Mouse (Mus musculus) forebrain, postnatal 0 days (tissue): ENCODE measurements around the gene Hdac11. TPM values are rescaled to one million over a fixed set of nuclear protein-coding genes. Genes with fewer than 3 reads are reported as not detected.
A peak's percentile ranks its signal among the peaks of the same experiment; 100 is the strongest.

Source experiments
- ATAC-seq: fragments of 200-750 bp; cut with Nextera tagmentation; 2 replicates; pipeline ENCODE4 v1.8.0; 2017; ENCODE audit warnings: mild to moderate bottlenecking, moderate library complexity
- DNase-seq: peaks from one replicate; pipeline ENCODE4 v3.0.0-alpha.2; 2015
- H3K27ac ChIP-seq: fragments of 300-500 bp; sonication (generic); 2 replicates; pipeline ENCODE4 v1.5.1; 2014; ENCODE audit warnings: low read depth, mild to moderate bottlenecking, antibody characterized with exemption, low read length, moderate library complexity, mixed read lengths
- H3K27me3 ChIP-seq: fragments of 300-500 bp; sonication (generic); 2 replicates; pipeline ENCODE4 v1.6.1; 2014; ENCODE audit warnings: mild to moderate bottlenecking, low read length, mixed read lengths; ENCODE audit not compliant: insufficient read depth
- H3K36me3 ChIP-seq: fragments of 300-500 bp; sonication (generic); 2 replicates; pipeline ENCODE4 v1.6.1; 2014; ENCODE audit warnings: mild to moderate bottlenecking, moderate library complexity; ENCODE audit not compliant: insufficient read depth
- H3K4me1 ChIP-seq: fragments of 300-500 bp; sonication (generic); 2 replicates; pipeline ENCODE4 v1.6.1; 2014; ENCODE audit warnings: antibody characterized with exemption; ENCODE audit not compliant: insufficient read depth
- H3K4me2 ChIP-seq: fragments of 300-500 bp; sonication (generic); 2 replicates; pipeline ENCODE4 v1.6.1; 2014; ENCODE audit warnings: low read depth, mild to moderate bottlenecking, moderate library complexity
- H3K4me3 ChIP-seq: fragments of 300-500 bp; sonication (generic); 2 replicates; pipeline ENCODE4 v1.5.1; 2014; ENCODE audit warnings: low read depth, low read length, mixed read lengths
- H3K9ac ChIP-seq: fragments of 300-500 bp; sonication (generic); 2 replicates; pipeline ENCODE4 v1.6.1; 2014; ENCODE audit warnings: mild to moderate bottlenecking
- H3K9me3 ChIP-seq: fragments of 300-500 bp; sonication (generic); 2 replicates; pipeline ENCODE4 v1.6.1; 2016; ENCODE audit warnings: low read length
- CTCF ChIP-seq: sonication (generic); IDR thresholded peaks from 2 replicates; pipeline ENCODE4 v1.5.1; 2016; ENCODE audit warnings: antibody characterized with exemption, control low read depth, low read depth
- WGBS: fragments of 180-500 bp; shearing (Covaris S2); extraction: QIAGEN DNeasy Blood & Tissue Kit; methylation state at CpG from one replicate; pipeline ENCODE4 v1.1.7; 2014; 5-methylcytosine and 5-hydroxymethylcytosine counted together
- polyA plus RNA-seq: library from polyadenylated mRNA; unstranded; fragments of >200 nt; fragmentation: Nextera tagmentation; extraction: Ambion mirVana; gene quantifications from 2 replicates; pipeline ENCODE4 v1.2.1, GENCODE M21; 2015
- total RNA-seq: library from RNA; depleted of rRNA; stranded (reverse); fragments of >200 nt; gene quantifications from 2 replicates; pipeline ENCODE4 v1.2.3, GENCODE M21; 2014

Gene Hdac11
- total and polyA plus RNA-seq, 2 experiments from 2014 or later = 34.5 to 81.0 TPM

GRCm38 (mm10) chr6:91160399-91160798 is 3.9 kb downstream of the Hdac11 start:
- ATAC-seq (no peak), DNase-seq (peak; percentile 57)
- Histone ChIP-seq H3K27me3 (no peaks in the 10 kb centered on the region), H3K36me3 (peaks cover under 1% of the 10 kb centered on the region; the same call in 1 of the 2 replicates), H3K4me1 (peaks cover 39% of the 10 kb centered on the region), H3K27ac (no peak overlapping the region), H3K4me3 (no peak overlapping the region), H3K4me2 (no peak overlapping the region), H3K9me3 (no peaks in the 10 kb centered on the region), H3K9ac (no peak overlapping the region)
- 25% methylated on average over 3 of the region's 3 CpGs for WGBS
- no peak for TF ChIP-seq CTCF

- H3K27me3 ChIP-seq = no peaks in the 10 kb centered on the region
- H3K9ac ChIP-seq = no peak overlapping the region
- ATAC-seq (no peak), DNase-seq (no peak)
- no peak overlapping the region for H3K27ac ChIP-seq
- no peak overlapping the region for H3K4me3 ChIP-seq
- H3K4me2 ChIP-seq = no peak overlapping the region
- WGBS = 58% methylated on average over 2 of the region's 2 CpGs
- H3K36me3 ChIP-seq = peaks cover 4% of the 10 kb centered on the region; the same call in 1 of the 2 replicates
- no peaks in the 10 kb centered on the region for H3K9me3 ChIP-seq
- peaks cover 36% of the 10 kb centered on the region for H3K4me1 ChIP-seq
- no peak for TF ChIP-seq CTCF
These were observed 4.5 kb downstream of the Hdac11 start for GRCm38 (mm10) chr6:91160976-91161375.

- 84% methylated on average over 6 of the region's 6 CpGs for WGBS
- no peak for TF ChIP-seq CTCF
- DNase-seq = no peak
- Histone ChIP-seq H3K9me3 (no peaks in the 10 kb centered on the region), H3K9ac (no peak overlapping the region), H3K27me3 (no peaks in the 10 kb centered on the region), H3K4me1 (peaks cover 32% of the 10 kb centered on the region), H3K36me3 (peaks cover 4% of the 10 kb centered on the region; the same call in 1 of the 2 replicates), H3K27ac (no peak overlapping the region), H3K4me3 (no peak overlapping the region), H3K4me2 (no peak overlapping the region)
- ATAC-seq = no peak
These were observed 5.2 kb downstream of the Hdac11 start for GRCm38 (mm10) chr6:91161506-91162235.

GRCm38 (mm10) chr6:91162314-91162713 is 5.8 kb downstream of the Hdac11 start:
- TF ChIP-seq CTCF = no peak
- Histone ChIP-seq H3K36me3 (peaks cover 4% of the 10 kb centered on the region; the same call in 1 of the 2 replicates), H3K27me3 (no peaks in the 10 kb centered on the region), H3K4me2 (no peak overlapping the region), H3K9me3 (no peaks in the 10 kb centered on the region), H3K9ac (no peak overlapping the region), H3K27ac (no peak overlapping the region), H3K4me1 (peaks cover 29% of the 10 kb centered on the region), H3K4me3 (no peak overlapping the region)
- WGBS = 90% methylated on average over 5 of the region's 5 CpGs
- DNase-seq (no peak), ATAC-seq (no peak)

- 76% methylated on average over 5 of the region's 5 CpGs for WGBS
- no peak for ATAC-seq
- Histone ChIP-seq H3K4me2 (no peak overlapping the region), H3K27ac (no peak overlapping the region), H3K27me3 (no peaks in the 10 kb centered on the region), H3K4me1 (peaks cover 20% of the 10 kb centered on the region), H3K9ac (no peak overlapping the region), H3K9me3 (no peaks in the 10 kb centered on the region), H3K4me3 (no peak overlapping the region), H3K36me3 (peaks cover 10% of the 10 kb centered on the region; the same call in 1 of the 2 replicates)
- no peak for TF ChIP-seq CTCF
- DNase-seq = no peak
These were observed 6.9 kb downstream of the Hdac11 start for GRCm38 (mm10) chr6:91163195-91163911.

- peak; percentile 58 for TF ChIP-seq CTCF
- peak overlapping the region; percentile 45; the same call in 1 of the 2 replicates for H3K27ac ChIP-seq
- ATAC-seq = peak; percentile 55
- no peak overlapping the region for H3K4me3 ChIP-seq
- H3K9me3 ChIP-seq = no peaks in the 10 kb centered on the region
- no peaks in the 10 kb centered on the region for H3K27me3 ChIP-seq
- DNase-seq = peak; percentile 56
- H3K4me2 ChIP-seq = no peak overlapping the region
- H3K4me1 ChIP-seq = peaks cover 8% of the 10 kb centered on the region
- peaks cover 22% of the 10 kb centered on the region; the same call in 1 of the 2 replicates for H3K36me3 ChIP-seq
- no peak overlapping the region for H3K9ac ChIP-seq
- WGBS = 51% methylated on average over 2 of the region's 2 CpGs
These were observed 8.1 kb downstream of the Hdac11 start for GRCm38 (mm10) chr6:91164584-91164983.

GRCm38 (mm10) chr6:91165210-91165609 is 8.7 kb downstream of the Hdac11 start:
- no peak overlapping the region for H3K27ac ChIP-seq
- DNase-seq = peak; percentile 86
- no peak overlapping the region for H3K9ac ChIP-seq
- peak; percentile 69 for ATAC-seq
- WGBS = 31% methylated on average over 3 of the region's 3 CpGs
- H3K36me3 ChIP-seq = peaks cover 24% of the 10 kb centered on the region
- peaks cover 5% of the 10 kb centered on the region for H3K4me1 ChIP-seq
- no peak overlapping the region for H3K4me2 ChIP-seq
- H3K4me3 ChIP-seq = no peak overlapping the region
- H3K9me3 ChIP-seq = no peaks in the 10 kb centered on the region
- H3K27me3 ChIP-seq = no peaks in the 10 kb centered on the region
- TF ChIP-seq CTCF = peak; percentile 98
